Mouse (Mus musculus) lung, postnatal 14 days (tissue): ENCODE results near the gene Ccdc71.

Source experiments
- DNase-seq: peaks from one replicate; pipeline ENCODE4 v3.0.0; 2021

Ccdc71 gene

GRCm38 (mm10) chr9:108461181-108461631 is 879 bp downstream of the Ccdc71 start, which contains the start of gene Klhdc8b:
Gene Klhdc8b (minus strand): TSS chr9:108461581.
- no peak for DNase-seq

- DNase-seq = no peak
Observed at GRCm38 (mm10) chr9:108461675-108462074, 1.3 kb downstream of the Ccdc71 start.

DNA sequence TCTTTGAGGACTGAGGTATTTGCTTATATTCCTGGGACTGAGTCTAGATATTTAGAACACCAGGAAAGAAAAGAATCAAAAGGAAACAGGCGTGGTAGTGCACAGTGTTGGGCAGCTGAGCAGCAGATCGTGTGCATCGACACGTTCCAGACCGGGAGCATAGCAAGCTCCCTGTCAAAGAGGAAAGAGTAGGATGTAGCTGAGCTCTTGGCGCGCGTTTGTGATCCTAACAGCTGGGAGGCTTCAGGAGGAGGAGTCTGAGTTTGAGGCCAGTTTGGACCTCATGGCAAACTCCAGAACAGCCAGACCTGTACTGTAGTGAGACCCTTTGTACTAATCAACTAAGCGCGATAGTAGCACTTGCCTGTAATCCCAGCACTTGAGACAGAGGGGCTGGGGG is 1.9 kb downstream of the Ccdc71 start:
- DNase-seq = peak; percentile 48

DNA sequence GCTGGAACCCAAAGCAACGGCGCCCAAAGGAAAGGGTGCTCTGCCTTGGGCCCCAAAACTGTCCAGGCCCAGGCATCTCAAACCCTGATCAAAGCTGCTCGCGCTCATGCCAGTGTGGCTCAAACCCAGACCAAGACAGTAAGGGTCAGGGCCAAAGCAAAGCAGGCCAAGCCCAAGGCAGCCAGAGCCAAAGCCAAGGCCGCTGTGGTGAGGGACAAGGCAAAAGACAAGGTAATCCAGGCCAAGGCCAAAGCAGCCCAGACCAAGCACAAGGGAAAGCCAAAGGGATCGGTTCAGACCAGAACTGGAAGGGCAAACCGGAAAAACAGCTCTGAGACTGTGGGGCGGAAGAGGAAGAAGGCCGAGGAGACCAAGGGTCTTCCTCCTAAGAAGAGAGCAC is 3.4 kb downstream of the Ccdc71 start:
- DNase-seq = no peak

DNA sequence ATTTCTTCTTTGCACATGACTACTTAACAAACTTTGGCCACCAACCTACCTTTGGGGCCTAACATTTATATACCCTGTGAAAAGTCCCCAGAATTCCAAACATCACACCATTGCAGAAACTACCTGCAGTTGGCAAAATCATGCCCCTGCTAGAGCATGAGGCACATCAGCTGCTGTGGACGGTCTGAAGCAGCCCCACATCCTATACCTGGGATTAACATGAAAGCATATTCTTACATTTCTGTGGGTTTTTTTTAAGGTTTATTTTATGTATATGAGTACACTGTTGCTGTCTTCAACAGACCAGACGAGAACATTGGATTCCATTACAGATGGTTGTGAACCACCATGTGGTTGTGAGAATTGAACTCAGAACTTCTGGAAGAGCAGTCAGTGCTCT is 5.9 kb downstream of the Ccdc71 start:
- no peak for DNase-seq

GRCm38 (mm10) chr9:108469430-108469829 is 9.1 kb downstream of the Ccdc71 start:
- no peak for DNase-seq

DNA sequence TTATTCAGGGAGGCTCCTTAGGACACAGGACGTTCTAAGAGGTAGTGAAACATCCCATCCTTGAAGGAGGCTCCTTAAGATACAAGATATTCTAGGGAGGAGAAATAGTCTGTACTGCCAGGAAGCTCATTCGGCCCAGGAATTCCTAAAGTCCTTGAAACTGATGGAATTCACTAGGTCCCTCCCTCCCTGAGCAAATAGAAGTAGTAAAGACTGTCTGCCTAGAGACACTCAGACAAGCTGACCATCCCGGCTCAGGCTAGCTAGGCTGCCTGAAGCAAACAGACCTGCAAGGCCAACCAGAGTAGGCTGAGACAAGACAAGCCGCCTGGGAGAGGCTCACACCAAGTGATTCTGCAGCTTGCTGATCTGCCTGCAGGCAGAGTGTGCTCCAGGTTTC is 9.5 kb downstream of the Ccdc71 start:
- no peak for DNase-seq

DNA sequence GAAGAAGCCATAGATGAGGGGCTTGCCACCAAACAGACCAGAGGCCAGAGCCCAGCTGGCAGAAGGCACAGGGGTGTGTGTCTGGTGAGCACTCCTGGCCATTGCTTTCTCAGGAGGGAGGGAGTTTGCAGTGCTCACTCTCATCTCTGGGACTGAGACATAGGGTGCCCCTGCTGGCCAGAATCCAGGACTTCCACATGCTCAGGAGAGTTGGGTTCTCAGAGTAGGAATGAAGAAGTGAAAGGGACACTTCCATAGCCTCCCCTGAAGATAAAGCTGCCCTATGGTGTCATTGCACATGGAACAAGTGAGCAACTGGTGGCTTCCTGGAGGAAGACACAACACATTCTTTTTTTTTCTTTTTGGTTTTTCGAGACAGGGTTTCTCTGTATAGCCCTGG is 14.2 kb downstream of the Ccdc71 start:
- no peak for DNase-seq

GRCm38 (mm10) chr9:108478638-108479156 is 18.4 kb downstream of the Ccdc71 start:
- peak; percentile 85 for DNase-seq

GRCm38 (mm10) chr9:108479241-108479640 is 18.9 kb downstream of the Ccdc71 start:
- no peak for DNase-seq

GRCm38 (mm10) chr9:108479721-108480351 is 19.5 kb downstream of the Ccdc71 start, which contains the start of gene Lamb2:
Gene Lamb2 (plus strand): TSS chr9:108479736.
- peak; percentile 34 for DNase-seq

GRCm38 (mm10) chr9:108480813-108481519 is 20.6 kb downstream of the Ccdc71 start:
- no peak for DNase-seq

DNA sequence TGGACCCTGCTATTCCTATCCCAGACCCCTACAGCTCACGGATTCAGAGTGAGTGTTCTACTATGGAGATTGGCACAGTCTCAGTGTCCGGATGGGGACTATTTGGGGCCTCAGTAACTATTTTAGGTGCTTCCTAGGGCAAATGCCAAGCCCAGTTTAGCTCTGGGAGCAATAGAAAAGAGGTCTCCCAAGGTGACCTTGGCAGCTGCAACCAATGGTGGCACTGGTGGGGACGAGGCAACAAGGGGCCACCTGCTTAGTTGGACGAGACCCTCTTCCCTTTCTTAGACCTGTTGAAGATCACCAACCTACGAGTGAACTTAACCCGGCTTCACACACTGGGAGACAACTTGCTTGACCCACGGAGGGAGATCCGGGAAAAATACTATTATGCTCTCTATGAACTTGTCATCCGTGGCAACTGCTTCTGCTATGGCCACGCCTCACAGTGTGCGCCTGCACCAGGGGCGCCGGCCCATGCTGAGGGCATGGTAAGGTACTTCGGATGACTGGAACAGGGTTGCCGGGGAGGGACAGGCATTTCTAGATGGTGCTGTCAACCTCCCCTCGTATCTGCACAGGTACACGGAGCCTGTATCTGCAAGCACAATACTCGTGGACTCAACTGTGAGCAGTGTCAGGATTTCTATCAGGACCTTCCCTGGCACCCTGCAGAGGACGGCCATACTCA is 21.3 kb downstream of the Ccdc71 start:
- DNase-seq = no peak

- DNase-seq = no peak
Observed at GRCm38 (mm10) chr9:108483051-108483790, 22.9 kb downstream of the Ccdc71 start.

DNA sequence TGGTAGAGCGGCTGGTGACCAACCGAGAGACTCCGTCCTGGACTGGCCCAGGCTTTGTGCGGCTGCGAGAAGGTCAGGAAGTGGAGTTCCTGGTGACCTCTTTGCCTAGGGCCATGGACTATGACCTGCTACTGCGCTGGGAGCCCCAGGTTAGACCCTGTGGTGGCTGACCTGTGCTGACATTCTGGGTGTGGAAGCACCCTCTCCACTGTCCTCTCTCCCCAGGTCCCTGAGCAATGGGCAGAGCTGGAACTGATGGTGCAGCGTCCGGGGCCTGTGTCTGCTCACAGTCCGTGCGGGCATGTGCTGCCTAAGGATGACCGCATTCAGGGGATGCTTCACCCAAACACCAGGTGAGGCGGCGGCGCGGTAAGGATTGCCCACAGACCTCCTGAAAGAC is 23.7 kb downstream of the Ccdc71 start:
- no peak for DNase-seq

DNA sequence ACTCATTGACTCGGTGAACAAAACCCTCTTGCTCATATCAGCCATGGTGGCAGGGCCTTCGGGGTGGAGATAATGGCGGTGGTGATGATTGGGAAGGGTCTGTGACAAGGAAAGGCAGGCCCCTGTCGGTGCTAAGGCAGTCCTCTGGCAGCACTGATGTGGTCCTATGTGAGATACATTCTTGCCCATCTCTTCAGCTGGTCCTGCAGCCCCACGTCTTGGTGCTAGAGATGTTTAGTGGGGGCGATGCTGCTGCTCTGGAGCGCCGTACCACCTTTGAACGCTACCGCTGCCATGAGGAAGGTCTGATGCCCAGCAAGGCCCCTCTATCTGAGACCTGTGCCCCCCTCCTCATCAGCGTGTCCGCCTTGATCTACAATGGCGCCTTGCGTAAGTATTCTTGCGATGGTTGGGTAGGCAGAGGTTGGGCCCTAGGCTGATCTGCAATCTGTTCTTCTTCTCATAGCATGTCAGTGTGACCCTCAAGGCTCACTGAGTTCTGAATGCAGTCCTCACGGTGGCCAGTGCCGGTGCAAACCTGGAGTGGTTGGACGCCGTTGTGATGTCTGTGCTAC is 25.1 kb downstream of the Ccdc71 start:
- DNase-seq = no peak

DNA sequence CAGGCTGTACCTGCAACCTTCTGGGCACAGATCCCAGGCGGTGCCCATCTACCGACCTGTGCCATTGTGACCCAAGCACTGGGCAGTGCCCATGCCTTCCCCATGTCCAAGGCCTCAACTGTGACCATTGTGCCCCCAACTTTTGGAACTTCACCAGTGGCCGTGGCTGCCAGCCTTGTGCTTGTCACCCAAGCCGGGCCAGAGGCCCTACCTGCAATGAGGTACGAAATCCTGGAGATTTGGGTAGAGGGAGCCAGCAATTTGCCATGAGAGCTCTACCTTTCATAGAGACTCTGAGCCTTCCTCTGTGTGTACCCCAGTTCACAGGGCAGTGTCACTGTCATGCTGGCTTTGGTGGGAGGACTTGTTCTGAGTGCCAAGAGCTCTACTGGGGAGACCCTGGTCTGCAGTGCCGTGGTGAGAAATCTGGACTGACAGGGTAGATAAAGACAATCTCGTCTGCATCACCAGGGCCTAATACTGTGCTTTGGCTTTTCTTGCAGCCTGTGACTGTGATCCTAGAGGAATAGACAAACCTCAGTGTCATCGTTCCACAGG is 26.7 kb downstream of the Ccdc71 start:
- no peak for DNase-seq

- DNase-seq = no peak
Observed at GRCm38 (mm10) chr9:108488403-108488802, 28.1 kb downstream of the Ccdc71 start.

- DNase-seq = no peak
Observed at GRCm38 (mm10) chr9:108489215-108489614, 28.9 kb downstream of the Ccdc71 start.

DNA sequence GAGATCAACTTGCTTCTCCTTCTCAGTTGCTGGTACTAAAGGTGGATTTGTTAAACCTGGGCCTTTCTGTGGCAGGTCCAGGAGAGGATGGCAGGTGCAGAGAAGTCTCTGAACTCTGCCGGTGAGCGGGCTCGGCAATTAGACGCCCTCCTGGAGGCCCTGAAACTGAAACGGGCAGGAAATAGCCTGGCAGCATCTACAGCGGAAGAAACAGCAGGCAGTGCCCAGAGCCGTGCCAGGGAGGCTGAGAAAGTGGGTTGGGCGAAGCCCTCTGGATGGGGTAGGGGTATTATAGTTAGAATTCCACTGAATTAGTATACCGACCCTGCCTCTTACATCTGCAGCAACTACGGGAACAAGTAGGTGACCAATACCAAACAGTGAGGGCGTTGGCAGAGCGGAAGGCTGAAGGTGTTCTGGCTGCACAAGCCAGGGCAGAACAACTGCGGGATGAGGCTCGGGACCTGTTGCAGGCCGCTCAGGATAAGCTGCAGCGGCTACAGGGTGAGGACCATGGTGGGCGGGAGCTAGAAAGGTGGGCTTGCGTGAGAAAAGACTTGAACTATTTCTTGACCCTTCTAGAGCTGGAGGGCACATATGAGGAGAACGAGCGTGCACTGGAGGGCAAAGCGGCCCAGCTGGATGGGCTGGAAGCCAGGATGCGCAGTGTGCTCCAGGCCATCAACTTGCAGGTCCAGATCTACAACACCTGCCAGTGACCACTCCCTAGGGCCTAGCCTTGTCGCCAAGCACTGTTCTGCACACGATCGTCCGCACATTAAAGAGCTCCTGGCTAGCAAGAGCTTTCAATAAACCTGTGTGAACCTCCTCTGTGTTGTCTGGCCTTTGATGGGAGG is 29.6 kb downstream of the Ccdc71 start:
- no peak for DNase-seq
